Mouse (Mus musculus) Muller cell, postnatal 12 days (primary cell): Measurements from ENCODE around the gene Hmga2.
A peak's percentile ranks its signal among the peaks of the same experiment; 100 is the strongest.
"Not testable (repeated sequence)": the region's sequence is repeated elsewhere in the genome, so short reads cannot be mapped to it uniquely, and the experiment has no call there.

Experiments used
- DNase-seq: peaks from one replicate; pipeline ENCODE4 v3.0.0-alpha.2; 2015; ENCODE audit errors: inconsistent ontology term

Gene Hmga2

DNA sequence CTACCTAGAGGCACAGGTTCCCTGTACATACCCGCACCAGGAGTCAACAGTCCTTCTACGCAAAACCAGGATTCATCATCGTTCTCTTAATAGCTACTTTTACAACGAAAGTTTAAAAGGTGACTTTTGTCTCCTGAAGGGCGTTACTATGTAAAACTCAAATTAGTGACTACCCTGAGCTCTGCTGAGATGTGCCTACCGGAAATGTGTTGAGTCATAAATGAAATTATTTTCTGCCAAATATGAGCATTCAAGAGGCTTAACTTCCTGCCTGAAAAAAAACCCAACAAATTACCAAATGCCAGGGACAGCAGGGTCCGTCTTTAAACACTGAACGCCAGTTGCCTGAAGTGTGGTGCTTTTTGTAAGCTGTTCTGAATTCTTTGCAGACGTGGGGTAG lies 81.5 kb downstream of the Hmga2 start:
- DNase-seq: no peak

DNA sequence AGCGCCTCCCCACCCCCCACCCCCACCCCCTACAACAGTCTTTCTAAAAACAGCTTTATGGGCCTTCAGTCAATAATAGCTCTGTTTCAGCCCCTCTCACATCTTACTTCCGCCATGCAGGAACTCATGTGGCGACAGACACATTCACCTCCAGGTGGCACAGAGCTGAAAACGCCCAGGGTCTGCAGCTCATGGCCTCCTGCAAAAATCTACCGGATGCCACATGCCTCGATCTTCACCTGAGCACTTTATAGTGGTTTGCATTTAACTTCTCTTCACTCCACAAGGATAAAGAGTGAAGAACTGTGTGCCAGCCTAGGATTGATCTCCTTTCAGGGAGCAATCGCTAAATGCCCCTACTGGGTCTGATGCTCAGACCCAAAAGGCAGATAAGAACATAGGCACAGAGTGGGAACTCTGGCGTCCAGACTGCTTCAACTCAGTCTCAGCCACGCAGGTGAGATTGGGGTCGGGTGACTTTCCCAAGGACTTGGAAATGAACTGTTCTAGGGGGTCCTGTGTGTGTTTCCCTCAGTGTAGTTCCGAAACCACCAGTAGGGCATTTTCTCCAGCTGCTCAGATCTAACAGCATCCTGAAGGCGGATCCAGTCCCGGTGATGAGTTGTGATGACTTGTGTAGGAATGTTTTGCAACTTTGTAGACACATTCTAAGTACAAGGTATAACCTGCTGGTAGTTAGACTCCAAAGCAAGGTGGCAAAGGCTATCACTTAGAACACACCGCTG lies 84.1 kb downstream of the Hmga2 start:
- no peak for DNase-seq

DNA sequence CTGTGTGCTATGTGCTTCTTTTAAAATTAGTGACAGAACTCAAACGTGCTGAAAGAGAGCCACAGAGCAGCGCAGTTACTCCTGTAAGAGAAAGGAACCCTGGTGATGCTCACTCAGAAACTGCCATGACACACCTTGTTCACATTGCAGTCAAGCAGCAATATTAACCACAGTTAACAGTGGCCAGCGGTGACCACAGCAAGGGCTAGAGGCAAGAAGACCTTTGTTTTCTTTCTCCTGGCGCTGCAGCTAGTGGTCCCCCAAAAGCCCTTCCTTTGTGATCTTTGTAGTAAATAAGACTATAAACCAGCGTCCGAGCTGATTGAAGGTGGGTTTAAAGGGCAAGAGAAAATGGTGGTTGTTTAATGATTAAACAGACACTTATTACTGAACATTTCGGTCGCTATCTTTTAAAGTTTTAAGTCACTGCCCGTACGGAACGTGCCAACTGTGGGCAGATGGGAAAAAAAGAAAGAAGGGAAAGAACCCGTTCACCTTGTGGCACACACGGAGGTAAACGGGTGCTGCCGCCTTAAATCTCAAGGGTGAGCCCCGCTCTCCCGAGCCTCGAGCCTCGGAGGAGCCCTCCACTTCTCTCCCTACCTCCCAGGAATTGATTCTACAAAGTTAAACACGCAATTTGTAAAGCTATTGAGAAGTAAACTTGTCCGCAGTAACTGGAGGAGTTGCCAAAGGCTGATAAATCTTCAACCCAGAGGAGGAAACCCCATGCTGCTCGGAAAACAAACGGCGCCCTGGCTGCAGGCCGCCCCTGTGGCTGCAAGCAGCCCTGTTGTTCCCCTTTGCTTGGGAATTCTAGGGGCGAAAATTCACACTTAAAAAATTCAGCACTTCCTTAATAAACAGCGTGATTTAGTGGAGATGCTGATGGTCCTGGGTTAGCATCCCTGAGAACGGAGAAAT lies 85.1 kb downstream of the Hmga2 start:
- no peak for DNase-seq

DNA sequence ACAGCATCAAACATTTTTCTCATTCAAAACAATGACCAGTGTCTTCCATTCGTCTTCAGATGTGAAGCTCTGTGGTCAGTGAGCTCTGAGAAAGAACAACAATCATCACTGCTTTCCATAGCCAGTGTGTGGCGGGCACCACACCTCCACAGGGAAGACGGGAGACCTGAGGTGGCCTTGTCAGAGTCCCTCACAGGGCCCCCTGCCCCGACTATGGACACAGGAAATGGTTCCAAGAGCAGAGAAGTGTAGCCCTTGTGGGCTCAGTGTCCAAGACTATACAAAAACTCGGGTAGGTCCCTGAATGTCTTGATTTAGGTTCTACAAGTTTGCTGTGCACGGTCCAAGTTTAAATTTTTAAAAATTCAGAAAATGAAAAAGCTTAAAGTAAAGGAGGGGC lies 86.6 kb downstream of the Hmga2 start:
- no peak for DNase-seq

DNA sequence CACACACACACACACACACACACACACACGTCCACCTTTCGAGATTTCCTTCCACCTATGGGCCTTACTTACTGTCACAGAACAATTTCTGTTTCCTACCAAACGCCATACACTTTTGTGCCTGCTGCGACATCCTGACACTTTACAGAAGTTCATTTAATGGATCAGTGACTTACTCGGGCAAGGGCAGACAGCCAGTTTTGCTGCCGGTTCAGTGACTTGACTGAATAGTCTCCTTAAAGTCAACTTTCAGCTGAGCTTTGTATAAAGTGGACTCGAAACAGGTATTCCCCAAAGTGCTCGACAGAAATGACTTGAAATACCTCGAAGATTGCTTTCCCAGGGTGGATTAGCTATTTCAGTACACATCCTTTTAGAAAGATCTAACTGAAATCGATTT lies 87.3 kb downstream of the Hmga2 start:
- DNase-seq: peak; percentile 68

DNA sequence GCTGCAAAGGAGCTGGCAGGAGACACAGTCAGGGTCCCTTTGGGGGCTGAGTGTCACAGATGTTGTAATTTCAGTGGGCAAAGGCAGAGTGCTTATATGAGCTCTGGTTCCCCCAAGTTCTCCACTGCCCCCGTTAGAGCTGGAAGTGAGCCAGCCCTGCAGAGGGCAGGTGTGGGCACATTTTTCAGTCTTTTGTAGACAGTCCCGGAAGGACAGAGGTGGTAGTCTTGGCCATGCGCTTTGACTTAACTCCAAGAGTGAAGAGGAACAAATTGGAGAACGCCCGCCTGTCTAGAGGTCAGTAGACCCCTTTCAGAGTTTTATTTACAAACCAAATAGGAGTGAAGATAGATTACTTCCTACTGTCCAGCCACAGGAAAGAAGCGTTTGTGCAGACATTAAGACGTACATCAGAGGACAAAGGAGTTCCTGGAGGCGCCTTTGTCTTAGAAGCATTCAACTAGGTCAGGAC lies 87.8 kb downstream of the Hmga2 start:
- DNase-seq: no peak

DNA sequence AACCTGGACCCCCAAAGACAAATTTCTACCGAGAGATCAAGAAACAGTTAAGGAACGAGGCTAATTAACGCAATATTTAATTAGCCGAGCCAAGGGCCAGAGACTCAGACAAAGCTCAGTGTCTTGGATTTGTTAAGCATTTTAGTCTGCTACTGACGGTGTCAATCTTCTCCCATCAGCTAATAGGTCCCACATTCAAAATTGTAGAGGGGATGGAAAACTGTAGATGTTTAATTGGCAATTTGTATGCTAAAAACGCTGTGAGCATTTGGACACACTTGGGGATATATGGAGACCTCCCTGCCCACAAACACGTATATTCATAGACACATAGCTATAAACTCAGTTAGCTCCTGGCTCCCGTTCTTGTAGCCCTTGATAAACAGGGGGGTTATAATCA lies 89.2 kb downstream of the Hmga2 start:
- no peak for DNase-seq

DNA sequence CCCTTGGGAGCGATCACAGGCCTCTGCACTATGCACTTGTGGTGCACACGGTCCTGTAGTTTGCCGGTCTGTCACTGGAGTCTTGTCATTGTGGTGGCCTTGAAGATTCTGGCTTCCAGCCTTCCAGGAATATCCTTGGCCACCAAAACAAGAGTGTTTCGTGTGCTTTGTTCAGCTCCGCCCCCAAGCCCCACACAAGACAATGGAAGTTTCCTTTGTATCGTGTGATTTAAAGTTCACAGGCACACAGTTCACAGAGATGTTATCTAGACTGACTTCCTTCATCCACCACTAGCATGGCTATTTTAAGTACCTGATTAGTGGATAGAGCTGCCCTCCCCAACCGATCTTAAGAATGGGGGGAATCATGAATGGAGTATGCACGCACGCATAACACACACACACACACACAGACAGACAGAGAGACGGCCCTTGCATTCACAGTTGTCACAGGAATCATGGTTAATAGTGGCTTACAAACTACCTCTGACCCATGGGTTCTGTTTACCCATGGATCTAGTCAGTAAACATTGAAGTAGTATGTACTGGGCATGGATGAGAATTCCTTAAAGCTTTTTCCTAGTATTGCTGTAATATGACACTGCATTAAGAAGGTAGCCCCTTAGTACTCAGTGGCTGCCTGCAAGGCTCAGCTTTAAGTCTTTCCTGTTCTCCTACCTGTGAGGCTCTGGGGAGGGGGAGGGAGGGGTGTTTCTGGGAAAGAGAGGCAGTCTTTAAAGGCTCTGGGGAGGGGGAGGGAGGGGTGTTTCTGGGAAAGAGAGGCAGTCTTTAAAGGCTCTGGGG lies 91.3 kb downstream of the Hmga2 start:
- no peak for DNase-seq

DNA sequence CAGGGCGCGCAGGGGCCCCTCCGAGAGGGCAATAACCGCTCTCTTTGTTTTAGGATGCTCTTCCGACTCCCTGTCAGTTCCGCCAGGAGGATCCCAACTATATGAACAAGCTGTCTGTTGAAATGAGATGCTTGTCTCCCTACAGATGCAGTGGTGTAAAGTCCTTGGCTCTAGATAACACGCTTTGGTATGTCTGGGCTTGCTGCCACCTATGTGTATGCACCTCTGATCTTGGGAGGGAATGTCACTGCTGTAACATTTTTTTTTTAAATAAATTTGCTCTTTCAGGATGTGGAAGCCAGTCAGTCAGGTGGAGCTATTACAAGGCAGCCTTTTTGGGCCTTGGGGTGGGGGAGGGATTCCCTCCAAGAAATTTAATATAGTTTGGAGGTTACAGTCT lies 92.2 kb downstream of the Hmga2 start:
- peak; percentile 68 for DNase-seq

DNA sequence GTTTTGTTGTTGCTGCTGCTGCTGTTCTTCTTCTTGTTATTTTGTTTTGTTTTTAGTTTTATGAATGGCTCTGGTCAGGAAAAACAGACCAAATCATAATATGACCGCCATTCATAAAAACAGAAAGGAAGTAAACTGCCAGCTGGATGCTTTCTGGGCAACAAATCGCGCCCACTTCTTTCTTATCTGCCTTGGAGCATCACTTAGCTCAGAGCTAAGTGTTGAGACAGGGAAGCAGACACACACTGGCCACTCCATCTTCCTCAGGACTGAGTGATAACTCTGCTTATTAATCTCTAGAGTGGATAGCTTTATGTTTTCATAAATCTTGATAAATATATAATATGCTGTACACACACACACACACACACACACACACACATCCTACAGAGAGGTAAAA lies 98.5 kb downstream of the Hmga2 start:
- no peak for DNase-seq

DNA sequence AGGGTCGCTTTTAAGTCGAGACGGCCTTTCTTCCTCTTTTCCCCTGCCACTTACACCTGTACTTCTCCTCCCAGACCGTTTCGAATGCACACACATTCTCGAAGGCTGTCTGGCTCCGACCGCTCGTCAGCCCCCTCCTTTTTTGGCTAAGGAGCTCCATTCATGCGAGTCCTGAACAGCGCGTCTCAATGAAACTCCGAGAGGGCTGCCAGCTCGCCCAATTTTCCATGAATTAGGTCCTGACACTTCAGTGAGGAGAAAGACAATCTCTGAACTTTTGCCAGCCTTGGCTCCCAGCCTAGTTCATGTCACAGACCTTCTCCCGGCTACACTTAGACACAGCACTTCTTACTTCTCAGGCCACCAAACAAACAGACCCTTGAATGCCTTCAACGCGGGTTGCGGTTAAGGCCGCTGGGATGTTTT lies 98.9 kb downstream of the Hmga2 start:
- DNase-seq: peak; percentile 99

DNA sequence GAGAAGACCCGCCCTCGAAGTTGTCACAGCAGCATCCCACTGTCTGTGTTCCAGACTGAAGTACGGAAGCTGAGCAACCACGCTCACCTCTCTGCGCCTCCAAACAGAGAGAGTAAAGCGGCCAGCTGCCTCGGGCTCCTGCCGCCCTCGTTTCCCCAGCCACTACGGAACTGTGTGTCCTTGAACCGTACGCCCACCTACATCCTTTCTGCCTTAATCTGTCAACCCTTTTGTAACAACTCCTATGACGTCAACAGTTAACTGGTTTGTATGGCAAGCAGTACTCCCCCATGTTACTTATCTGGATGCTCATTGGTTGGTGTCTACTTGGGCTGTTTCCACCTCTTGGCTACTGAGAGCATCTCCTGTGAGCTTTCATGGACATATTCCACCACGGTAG lies 100.8 kb downstream of the Hmga2 start:
- no peak for DNase-seq

DNA sequence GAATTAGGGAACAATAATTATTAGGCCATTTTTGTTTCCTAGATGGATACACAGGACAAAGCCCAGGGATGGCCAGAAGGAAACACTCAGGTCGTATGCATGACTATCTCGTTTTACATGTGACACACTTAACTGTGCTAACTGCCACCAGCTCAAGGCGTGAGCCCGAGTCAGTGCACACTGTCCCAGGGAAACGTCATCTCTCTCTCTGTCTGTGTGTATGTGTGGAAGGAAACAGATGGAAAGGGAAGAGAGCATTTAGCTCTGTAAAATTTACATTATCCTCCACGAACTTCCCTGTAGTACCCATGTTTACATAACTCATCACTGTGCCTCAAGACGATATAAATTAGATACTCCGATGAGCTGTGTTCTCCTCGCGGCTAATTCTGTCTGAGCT lies 105.1 kb downstream of the Hmga2 start:
- DNase-seq: no peak

DNA sequence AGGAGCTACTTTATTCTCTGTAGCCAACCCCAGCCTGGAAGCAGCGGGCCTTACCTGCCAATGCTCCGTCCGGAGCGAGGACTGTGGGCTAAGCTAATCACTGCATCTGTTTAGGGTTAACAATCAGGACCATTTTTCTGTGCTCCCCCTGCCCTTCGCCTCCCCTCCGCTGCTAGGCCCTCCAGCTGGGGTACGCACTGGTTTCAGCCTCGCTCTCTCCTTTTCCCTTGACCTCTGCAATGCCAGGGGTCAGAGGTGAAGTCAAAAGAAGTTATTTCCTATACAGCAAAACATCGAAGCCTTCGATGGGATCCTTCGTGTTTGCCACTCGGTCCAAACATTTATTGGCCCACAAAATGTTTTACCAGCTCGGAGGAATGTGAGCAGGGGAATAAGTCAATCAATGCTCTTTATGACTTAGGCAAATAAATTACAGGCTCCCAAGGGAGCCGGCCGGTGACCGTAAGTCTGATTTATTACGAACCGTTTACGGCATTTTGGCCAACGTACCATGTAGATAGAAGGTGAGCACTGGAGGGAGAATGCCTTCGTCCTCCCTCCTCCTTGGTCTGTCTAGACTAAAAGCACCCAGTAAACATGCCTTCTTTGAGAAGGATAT lies 107.0 kb downstream of the Hmga2 start:
- no peak for DNase-seq

DNA sequence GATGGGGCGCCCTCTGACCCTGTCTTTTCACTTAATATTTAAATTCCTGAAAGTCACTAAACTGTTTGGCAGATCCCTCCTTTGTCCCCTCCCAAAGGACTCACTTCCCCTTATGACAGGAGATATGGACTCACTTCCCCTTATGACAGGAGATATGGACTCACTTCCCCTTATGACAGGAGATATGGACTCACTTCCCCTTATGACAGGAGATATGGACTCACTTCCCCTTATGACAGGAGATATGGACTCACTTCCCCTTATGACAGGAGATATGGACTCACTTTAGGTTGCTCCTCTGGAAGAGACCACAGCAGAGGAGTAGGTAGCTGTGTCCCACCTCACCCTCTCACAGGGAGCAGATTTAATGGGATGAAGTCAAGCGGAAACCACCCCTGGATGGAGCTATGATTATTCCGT lies 110.1 kb downstream of the Hmga2 start:
- DNase-seq: not testable (repeated sequence)

DNA sequence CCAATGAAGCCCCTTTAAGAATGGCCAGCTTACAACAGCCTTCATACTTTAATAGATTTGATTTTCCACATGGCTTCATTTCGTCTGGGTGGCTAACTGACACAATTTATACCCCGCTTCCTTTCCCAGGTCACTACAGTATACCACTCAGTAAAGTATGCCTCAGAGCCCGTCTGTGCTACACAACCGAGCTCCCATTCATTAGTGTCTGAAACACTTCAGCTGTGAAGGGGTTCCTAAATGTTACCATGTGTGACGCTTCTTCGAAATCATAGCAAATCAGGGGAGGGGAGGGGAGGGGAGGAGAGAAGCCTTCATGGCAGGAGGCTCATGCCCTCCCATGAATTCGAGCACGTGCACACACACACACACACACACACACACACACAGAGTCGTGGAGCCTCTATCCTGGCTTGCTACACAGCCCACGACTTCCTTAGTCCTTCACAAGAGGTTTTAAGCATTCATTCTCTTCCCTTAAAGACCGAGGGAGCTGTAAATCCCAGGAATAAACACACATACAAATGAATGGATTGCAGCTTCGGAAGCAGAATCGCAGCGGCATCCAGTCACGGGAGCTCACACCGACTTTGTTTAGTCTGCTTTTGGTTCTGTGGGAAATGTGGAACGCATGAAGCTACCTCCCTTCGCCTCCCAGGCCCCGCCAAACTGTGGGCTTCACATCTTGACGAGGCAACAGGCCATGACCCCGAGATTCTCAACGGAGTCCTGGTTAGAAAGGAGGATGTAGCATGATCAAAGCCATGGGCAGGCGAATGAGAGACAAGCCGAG lies 110.7 kb downstream of the Hmga2 start:
- peak; percentile 55 for DNase-seq

DNA sequence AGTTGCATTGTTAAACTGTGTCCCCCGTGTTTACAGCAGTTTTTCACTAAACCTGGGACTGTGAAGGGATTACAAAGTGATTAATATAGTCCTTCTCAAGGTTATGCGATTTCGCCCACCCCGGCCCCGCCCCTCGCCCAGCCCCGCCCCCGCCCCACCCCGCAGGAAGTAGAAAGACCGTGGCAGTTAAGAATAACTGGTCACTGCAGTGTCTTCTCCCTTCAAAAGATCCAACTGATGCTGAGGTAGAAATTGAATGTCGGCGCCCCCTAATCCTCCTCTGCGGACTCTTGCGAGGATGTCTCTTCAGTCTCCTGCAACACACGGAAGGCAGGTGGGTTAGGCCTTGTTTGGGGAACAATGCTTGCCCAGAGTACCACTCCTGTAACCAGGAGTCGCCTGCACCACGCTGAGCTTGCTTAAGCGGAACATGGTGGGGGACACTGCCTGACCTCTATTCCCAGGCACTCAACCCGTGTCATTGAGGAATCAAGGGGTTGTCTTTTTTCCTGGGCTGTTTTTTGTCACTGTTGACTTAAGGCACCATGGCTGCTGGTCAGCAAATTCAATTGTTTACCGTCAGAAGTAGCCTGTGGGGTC lies 112.2 kb downstream of the Hmga2 start:
- no peak for DNase-seq

DNA sequence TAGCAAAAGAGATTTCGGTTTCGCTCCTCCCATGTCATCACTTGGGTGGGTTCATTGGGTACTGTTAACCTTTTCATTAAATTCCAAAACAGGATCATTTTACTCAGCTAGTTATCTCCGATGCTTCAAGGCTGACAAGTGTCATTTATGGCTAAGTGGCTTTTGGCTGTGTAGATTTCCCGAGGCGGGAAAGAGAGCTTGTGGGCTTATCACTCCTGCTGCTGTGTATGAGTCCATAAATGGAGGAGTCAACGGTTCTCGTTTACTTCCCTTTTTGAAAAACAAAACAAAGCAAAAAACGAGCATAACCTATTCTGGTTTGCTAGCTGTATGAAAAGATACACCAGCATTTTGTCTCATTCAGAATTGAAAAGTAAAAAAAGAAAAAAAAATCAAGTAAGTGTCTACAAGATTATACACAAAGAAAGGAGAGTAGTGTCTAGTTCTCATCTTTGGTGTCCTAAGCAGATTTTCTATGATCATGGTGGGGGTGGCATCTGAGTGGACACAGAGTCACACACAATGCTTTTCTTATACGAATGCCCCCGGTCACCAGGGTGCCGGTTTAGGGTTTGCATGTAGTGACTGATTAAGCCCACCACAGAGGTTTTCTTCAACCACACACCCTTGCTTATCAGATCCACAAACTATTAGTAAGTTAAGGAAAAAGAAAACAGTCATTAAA lies 112.8 kb downstream of the Hmga2 start:
- not testable (repeated sequence) for DNase-seq

DNA sequence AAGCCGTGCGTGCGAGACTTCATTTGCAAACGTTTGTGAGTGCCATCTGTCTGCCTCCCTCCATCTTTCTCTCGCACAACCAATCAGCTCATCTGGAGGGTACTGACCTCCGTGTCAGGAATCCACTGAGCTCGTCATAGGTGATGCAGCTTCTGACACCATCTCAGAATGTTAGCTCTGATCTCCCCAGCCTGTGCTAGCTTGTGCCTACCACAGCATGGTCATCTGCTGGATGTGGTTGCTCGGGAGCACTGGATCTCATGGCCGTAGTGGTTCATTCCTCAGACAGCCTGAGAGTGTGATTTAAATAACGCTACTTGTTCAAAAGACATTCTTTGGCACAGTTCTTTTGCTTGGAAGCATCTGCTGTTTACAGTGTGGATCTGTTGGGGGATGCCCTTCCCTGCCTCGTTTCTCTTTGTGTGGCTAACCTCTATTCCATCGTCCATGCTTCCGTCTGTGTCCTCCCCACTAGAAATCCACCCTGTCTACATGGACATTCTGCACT lies 121.7 kb downstream of the Hmga2 start:
- DNase-seq: peak; percentile 30
